Mouse (Mus musculus) midbrain, postnatal 0 days (tissue): ENCODE data around the gene D330045A20Rik. TPM values are rescaled to one million over a fixed set of nuclear protein-coding genes. Genes with fewer than 3 reads are reported as not detected.
"Not testable (repeated sequence)": the region's sequence is repeated elsewhere in the genome, so short reads cannot be mapped to it uniquely, and the experiment has no call there.

Source experiments
- ATAC-seq: fragments of 200-750 bp; cut with Nextera tagmentation; 2 replicates; pipeline ENCODE4 v1.8.0; 2017; ENCODE audit warnings: moderate number of reproducible peaks, mild to moderate bottlenecking, moderate TSS enrichment, moderate library complexity; ENCODE audit not compliant: low FRiP score
- DNase-seq: peaks from one replicate; pipeline ENCODE4 v3.0.0-alpha.2; 2015; ENCODE audit warnings: low spot score
- H3K27ac ChIP-seq: fragments of 300-500 bp; sonication (generic); 2 replicates; pipeline ENCODE4 v1.5.1; 2014; ENCODE audit warnings: low read depth, mild to moderate bottlenecking, low read length, mixed read lengths
- H3K27me3 ChIP-seq: fragments of 300-500 bp; sonication (generic); 2 replicates; pipeline ENCODE4 v1.6.1; 2014; ENCODE audit warnings: low read length, control low read depth, mixed read lengths; ENCODE audit not compliant: insufficient read depth
- H3K36me3 ChIP-seq: fragments of 300-500 bp; sonication (generic); 2 replicates; pipeline ENCODE4 v1.6.1; 2014; ENCODE audit warnings: low read length, control low read depth, mixed read lengths; ENCODE audit not compliant: insufficient read depth
- H3K4me1 ChIP-seq: fragments of 300-500 bp; sonication (generic); 2 replicates; pipeline ENCODE4 v1.6.1; 2014; ENCODE audit warnings: mild to moderate bottlenecking, control low read depth, antibody characterized with exemption, low read length, mixed read lengths; ENCODE audit not compliant: insufficient read depth
- H3K4me2 ChIP-seq: fragments of 300-500 bp; sonication (generic); 2 replicates; pipeline ENCODE4 v1.6.1; 2014; ENCODE audit warnings: low read depth, mild to moderate bottlenecking, low read length, mixed read lengths; ENCODE audit not compliant: poor library complexity, severe bottlenecking
- H3K4me3 ChIP-seq: fragments of 300-500 bp; sonication (generic); 2 replicates; pipeline ENCODE4 v1.5.1; 2014; ENCODE audit warnings: low read depth, mild to moderate bottlenecking, low read length, moderate library complexity
- H3K9ac ChIP-seq: fragments of 300-500 bp; sonication (generic); replicated peaks from 2 replicates; pipeline ENCODE4 v1.6.1; 2014; ENCODE audit warnings: mild to moderate bottlenecking, low read length, moderate library complexity, mixed read lengths; ENCODE audit not compliant: poor library complexity, severe bottlenecking
- H3K9me3 ChIP-seq: fragments of 300-500 bp; sonication (generic); 2 replicates; pipeline ENCODE4 v1.6.1; 2016; ENCODE audit warnings: low read length, control low read depth
- CTCF ChIP-seq: IDR thresholded peaks from 2 replicates; pipeline ENCODE4 v1.5.1; 2016; ENCODE audit warnings: antibody characterized with exemption, mild to moderate bottlenecking
- WGBS: fragments of 180-500 bp; shearing (Covaris S2); extraction: QIAGEN DNeasy Blood & Tissue Kit; methylation state at CpG from one replicate; pipeline ENCODE4 v1.1.7; 2014; 5-methylcytosine and 5-hydroxymethylcytosine counted together
- polyA plus RNA-seq: library from polyadenylated mRNA; unstranded; fragments of >200 nt; fragmentation: Nextera tagmentation; extraction: Ambion mirVana; gene quantifications from 2 replicates; pipeline ENCODE4 v1.2.1, GENCODE M21; 2015
- total RNA-seq: library from RNA; depleted of rRNA; stranded (reverse); fragments of >200 nt; gene quantifications from 2 replicates; pipeline ENCODE4 v1.2.3, GENCODE M21; 2014

The D330045A20Rik gene
- total and polyA plus RNA-seq, 2 experiments from 2014 or later: 0.60 to 1.7 TPM

- no peak overlapping the region for H3K4me3 ChIP-seq
- 75% methylated on average over 5 of the region's 5 CpGs for WGBS
- DNase-seq (no peak), ATAC-seq (no peak)
- H3K27me3 ChIP-seq: peaks cover 3% of the 10 kb centered on the region; the same call in 1 of the 2 replicates
- no peaks in the 10 kb centered on the region for H3K4me1 ChIP-seq
- no peaks in the 10 kb centered on the region for H3K9me3 ChIP-seq
- H3K9ac ChIP-seq: no peak overlapping the region
- no peak for TF ChIP-seq CTCF
- no peak overlapping the region for H3K27ac ChIP-seq
- no peak overlapping the region for H3K4me2 ChIP-seq
- H3K36me3 ChIP-seq: no peaks in the 10 kb centered on the region
These were observed 82.2 kb downstream of the D330045A20Rik start for GRCm38 (mm10) chrX:139562255-139562924.

DNA sequence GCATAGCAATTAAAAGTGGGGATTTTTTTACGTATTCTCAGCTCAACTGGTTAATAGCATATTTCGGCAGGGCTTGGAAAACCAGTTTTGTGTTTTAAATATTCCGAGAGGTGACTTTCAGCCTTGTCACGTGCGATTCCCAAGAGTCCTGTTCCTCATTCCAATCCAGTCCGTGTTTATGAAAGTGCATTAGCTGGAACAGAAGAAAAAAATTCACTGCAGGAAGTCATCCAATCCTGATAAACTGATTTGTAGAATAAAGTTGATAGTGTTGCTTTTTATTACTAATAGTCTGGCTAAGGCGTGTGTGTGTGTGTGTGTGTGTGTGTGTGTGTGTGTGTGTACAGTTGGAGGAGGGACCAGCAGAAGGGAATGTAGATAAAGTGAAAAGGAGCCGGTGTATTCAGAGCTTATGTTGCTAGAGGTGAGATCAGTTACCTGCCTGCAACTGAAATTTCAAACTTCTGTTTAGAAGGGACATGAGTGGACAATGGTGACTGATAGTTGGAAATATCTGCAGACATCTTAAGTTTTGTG lies 82.8 kb downstream of the D330045A20Rik start, which contains the start of gene Rnf128:
Gene Rnf128, plus strand, starts transcription at position 392 of the 537 bp plus-strand sequence.
- no peak within 1 kb of the TSS for H3K4me3 ChIP-seq
- TF ChIP-seq CTCF: no peak
- no peaks in the 10 kb centered on the region for H3K9me3 ChIP-seq
- DNase-seq (peak; percentile 8), ATAC-seq (no peak)
- no peaks in the 10 kb centered on the region for H3K36me3 ChIP-seq
- no peak within 1 kb of the TSS for H3K9ac ChIP-seq
- no peak within 1 kb of the TSS for H3K27ac ChIP-seq
- peaks cover 3% of the 10 kb centered on the region; the same call in 1 of the 2 replicates for H3K27me3 ChIP-seq
- 78% methylated on average over 8 of the region's 8 CpGs for WGBS
- H3K4me1 ChIP-seq: no peaks in the 10 kb centered on the region
- H3K4me2 ChIP-seq: no peak within 1 kb of the TSS

DNA sequence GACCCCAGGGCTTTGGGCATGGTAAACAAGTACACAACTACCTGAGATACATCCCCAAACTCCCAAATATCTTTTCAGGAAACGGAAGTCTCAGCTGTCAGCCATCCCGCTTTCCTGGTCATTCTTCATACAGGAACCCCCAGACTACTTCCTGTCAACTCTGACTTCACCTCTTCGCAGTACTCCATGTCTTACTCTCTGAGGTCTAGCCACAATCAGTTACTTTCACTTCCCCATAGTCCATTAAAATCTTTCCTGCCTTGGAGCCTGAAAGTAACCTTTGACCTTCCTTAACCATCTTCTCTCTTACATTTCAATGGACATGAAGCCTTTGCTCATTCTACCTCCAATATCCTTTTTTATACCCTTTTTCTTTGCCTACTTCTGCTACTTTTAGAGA lies 89.9 kb downstream of the D330045A20Rik start:
- Histone ChIP-seq H3K9ac (no peak overlapping the region), H3K27me3 (peaks cover 2% of the 10 kb centered on the region; the same call in 1 of the 2 replicates), H3K4me3 (no peak overlapping the region), H3K4me2 (no peak overlapping the region), H3K9me3 (no peaks in the 10 kb centered on the region), H3K27ac (no peak overlapping the region), H3K36me3 (no peaks in the 10 kb centered on the region), H3K4me1 (no peaks in the 10 kb centered on the region)
- WGBS: 88% methylated on average over 3 of the region's 3 CpGs
- DNase-seq (no peak), ATAC-seq (no peak)
- no peak for TF ChIP-seq CTCF

- Histone ChIP-seq H3K4me3 (no peak overlapping the region), H3K27me3 (no peaks in the 10 kb centered on the region), H3K9ac (no peak overlapping the region), H3K36me3 (no peaks in the 10 kb centered on the region), H3K27ac (no peak overlapping the region), H3K4me2 (no peak overlapping the region), H3K9me3 (no peaks in the 10 kb centered on the region), H3K4me1 (no peaks in the 10 kb centered on the region)
- DNase-seq (no peak), ATAC-seq (no peak)
- 79% methylated on average over 6 of the region's 6 CpGs for WGBS
- no peak for TF ChIP-seq CTCF
These were observed 98.6 kb downstream of the D330045A20Rik start for GRCm38 (mm10) chrX:139578649-139579278.

GRCm38 (mm10) chrX:139583616-139584015 lies 103.4 kb downstream of the D330045A20Rik start:
- no peak for DNase-seq
- Histone ChIP-seq H3K9ac (no peak overlapping the region), H3K4me2 (no peak overlapping the region), H3K9me3 (no peaks in the 10 kb centered on the region), H3K4me1 (no peaks in the 10 kb centered on the region), H3K27ac (no peak overlapping the region), H3K27me3 (no peaks in the 10 kb centered on the region; the same call in 1 of the 2 replicates), H3K36me3 (no peaks in the 10 kb centered on the region), H3K4me3 (no peak overlapping the region)
- no peak for TF ChIP-seq CTCF
- ATAC-seq: no peak
- 52% methylated on average over 4 of the region's 4 CpGs for WGBS

DNA sequence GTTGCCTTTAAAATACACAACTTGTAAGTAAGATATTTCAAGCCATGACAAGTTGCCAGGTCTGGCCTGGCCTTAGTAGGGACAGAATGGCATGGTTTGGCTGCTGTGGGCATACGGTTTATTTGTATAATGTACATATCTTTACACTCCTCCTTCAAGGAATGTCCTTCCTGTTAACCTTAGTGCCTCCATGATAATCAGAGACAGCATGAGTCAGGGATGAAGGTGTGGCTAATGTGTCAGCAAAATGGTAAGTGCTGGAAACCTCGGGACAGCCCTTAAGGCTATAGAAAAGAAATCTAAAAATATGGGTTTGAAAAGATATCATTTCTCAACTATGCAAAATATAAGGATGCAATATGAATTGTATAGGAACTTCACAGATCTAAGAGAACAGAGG lies 106.5 kb downstream of the D330045A20Rik start:
- H3K27me3 ChIP-seq, ATAC-seq, H3K4me3 ChIP-seq, H3K27ac ChIP-seq, H3K4me2 ChIP-seq, H3K4me1 ChIP-seq, DNase-seq, H3K36me3 ChIP-seq, H3K9ac ChIP-seq, H3K9me3 ChIP-seq: not testable (repeated sequence)
- 64% methylated on average over 2 of the region's 2 CpGs for WGBS
